Mouse (Mus musculus): Measurements from ENCODE around the gene Fuz. TPM values are rescaled to one million over a fixed set of nuclear protein-coding genes. Genes with fewer than 3 reads are reported as not detected.

Gene Fuz
- polyA plus RNA-seq, 1 experiment from 2014 or later = 17.6 TPM

MicroRNAs encoded within 50 kb of the gene (microRNA counts, 519-probe panel; counts per million panel counts)
- microRNA mmu-miR-707 = not detected

Small RNA genes lying within 50 kb of the gene (microRNA-seq; reads per million reads assigned to microRNA genes)
- gene Mir707 (ENCODE audit: borderline number of aligned reads) = not detected

Other genes with a start within 250 kb of the Fuz start
- 0.66 and 0.68 TPM in 2 replicates for gene Myh14, start 225.2 kb upstream of the Fuz start, polyA plus RNA-seq (2014; fragmentation: Nextera tagmentation; extraction: Ambion mirVana)
- not detected in 2 replicates for gene Izumo2, start 187.3 kb upstream of the Fuz start, polyA plus RNA-seq (2014; fragmentation: Nextera tagmentation; extraction: Ambion mirVana)
- gene Vrk3, start 147.7 kb upstream of the Fuz start, polyA plus RNA-seq (2014; fragmentation: Nextera tagmentation; extraction: Ambion mirVana) = 36.4 and 39.2 TPM in 2 replicates
- 2.7 TPM in 2 replicates for gene Zfp473, start 145.0 kb upstream of the Fuz start, polyA plus RNA-seq (2014; fragmentation: Nextera tagmentation; extraction: Ambion mirVana)
- gene Nup62, start 80.0 kb upstream of the Fuz start, polyA plus RNA-seq (2014; fragmentation: Nextera tagmentation; extraction: Ambion mirVana) = 85.7 and 91.4 TPM in 2 replicates
- 1.3 and 2.9 TPM in 2 replicates for gene Il4i1, start 79.7 kb upstream of the Fuz start, polyA plus RNA-seq (2014; fragmentation: Nextera tagmentation; extraction: Ambion mirVana)
- 3.9 and 4.2 TPM in 2 replicates for gene Atf5, start 79.4 kb upstream of the Fuz start, polyA plus RNA-seq (2014; fragmentation: Nextera tagmentation; extraction: Ambion mirVana)
- 46.5 and 53.9 TPM in 2 replicates for gene Akt1s1, start 47.1 kb upstream of the Fuz start, polyA plus RNA-seq (2014; fragmentation: Nextera tagmentation; extraction: Ambion mirVana)
- 50.5 and 53.3 TPM in 2 replicates for gene Tbc1d17, start 47.0 kb upstream of the Fuz start, polyA plus RNA-seq (2014; fragmentation: Nextera tagmentation; extraction: Ambion mirVana)
- 30.9 and 32.5 TPM in 2 replicates for gene Pnkp, start 38.9 kb upstream of the Fuz start, polyA plus RNA-seq (2014; fragmentation: Nextera tagmentation; extraction: Ambion mirVana)
- 162 and 164 TPM in 2 replicates for gene Ptov1, start 26.3 kb upstream of the Fuz start, polyA plus RNA-seq (2014; fragmentation: Nextera tagmentation; extraction: Ambion mirVana)
- gene Med25, start 3.4 kb upstream of the Fuz start, polyA plus RNA-seq (2014; fragmentation: Nextera tagmentation; extraction: Ambion mirVana) = 66.8 and 72.5 TPM in 2 replicates
- 100 and 111 TPM in 2 replicates for gene Ap2a1, start 33.4 kb downstream of the Fuz start, polyA plus RNA-seq (2014; fragmentation: Nextera tagmentation; extraction: Ambion mirVana)
- 0.10 TPM in 1 of 2 replicates, not detected in the other for gene Tsks, start 47.1 kb downstream of the Fuz start, polyA plus RNA-seq (2014; fragmentation: Nextera tagmentation; extraction: Ambion mirVana)
- gene Cpt1c, start 78.8 kb downstream of the Fuz start, polyA plus RNA-seq (2014; fragmentation: Nextera tagmentation; extraction: Ambion mirVana) = 8.2 and 8.5 TPM in 2 replicates
- gene Prmt1, start 90.5 kb downstream of the Fuz start, polyA plus RNA-seq (2014; fragmentation: Nextera tagmentation; extraction: Ambion mirVana) = 175 and 186 TPM in 2 replicates
- 76.2 and 88.4 TPM in 2 replicates for gene Irf3, start 101.6 kb downstream of the Fuz start, polyA plus RNA-seq (2014; fragmentation: Nextera tagmentation; extraction: Ambion mirVana)
- gene Bcl2l12, start 102.6 kb downstream of the Fuz start, polyA plus RNA-seq (2014; fragmentation: Nextera tagmentation; extraction: Ambion mirVana) = 39.6 and 41.1 TPM in 2 replicates
- gene Scaf1, start 120.3 kb downstream of the Fuz start, polyA plus RNA-seq (2014; fragmentation: Nextera tagmentation; extraction: Ambion mirVana) = 37.5 and 40.1 TPM in 2 replicates
- gene Rras, start 121.9 kb downstream of the Fuz start, polyA plus RNA-seq (2014; fragmentation: Nextera tagmentation; extraction: Ambion mirVana) = 19.3 and 21.6 TPM in 2 replicates
- gene Prr12, start 156.8 kb downstream of the Fuz start, polyA plus RNA-seq (2014; fragmentation: Nextera tagmentation; extraction: Ambion mirVana) = 7.3 and 8.7 TPM in 2 replicates
- 60.9 and 63.0 TPM in 2 replicates for gene Nosip, start 166.3 kb downstream of the Fuz start, polyA plus RNA-seq (2014; fragmentation: Nextera tagmentation; extraction: Ambion mirVana)
- gene Prrg2, start 166.6 kb downstream of the Fuz start, polyA plus RNA-seq (2014; fragmentation: Nextera tagmentation; extraction: Ambion mirVana) = 12.0 and 12.4 TPM in 2 replicates
- 146 and 163 TPM in 2 replicates for gene Rcn3, start 196.1 kb downstream of the Fuz start, polyA plus RNA-seq (2014; fragmentation: Nextera tagmentation; extraction: Ambion mirVana)
- 33.2 and 33.8 TPM in 2 replicates for gene Fcgrt, start 207.8 kb downstream of the Fuz start, polyA plus RNA-seq (2014; fragmentation: Nextera tagmentation; extraction: Ambion mirVana)
- gene Rps11, start 228.4 kb downstream of the Fuz start, polyA plus RNA-seq (2014; fragmentation: Nextera tagmentation; extraction: Ambion mirVana) = 2,085 and 2,209 TPM in 2 replicates
- gene Rpl13a, start 232.7 kb downstream of the Fuz start, polyA plus RNA-seq (2014; fragmentation: Nextera tagmentation; extraction: Ambion mirVana) = 1,710 and 1,879 TPM in 2 replicates
- 0.41 and 1.1 TPM in 2 replicates for gene Gm45713, start 240.2 kb downstream of the Fuz start, polyA plus RNA-seq (2014; fragmentation: Nextera tagmentation; extraction: Ambion mirVana)
- gene Flt3l, start 240.4 kb downstream of the Fuz start, polyA plus RNA-seq (2014; fragmentation: Nextera tagmentation; extraction: Ambion mirVana) = 9.7 and 10.5 TPM in 2 replicates

Measured in liver, embryonic 11.5 days (tissue).